Mouse (Mus musculus) kidney, adult 11 months (tissue): ENCODE data around the gene Slc16a10.
"Not testable (repeated sequence)": the region's sequence is repeated elsewhere in the genome, so short reads cannot be mapped to it uniquely, and the experiment has no call there.

Source experiments
- DNase-seq: peaks from one replicate; pipeline ENCODE4 v3.0.0; 2022

Slc16a10 gene

DNA sequence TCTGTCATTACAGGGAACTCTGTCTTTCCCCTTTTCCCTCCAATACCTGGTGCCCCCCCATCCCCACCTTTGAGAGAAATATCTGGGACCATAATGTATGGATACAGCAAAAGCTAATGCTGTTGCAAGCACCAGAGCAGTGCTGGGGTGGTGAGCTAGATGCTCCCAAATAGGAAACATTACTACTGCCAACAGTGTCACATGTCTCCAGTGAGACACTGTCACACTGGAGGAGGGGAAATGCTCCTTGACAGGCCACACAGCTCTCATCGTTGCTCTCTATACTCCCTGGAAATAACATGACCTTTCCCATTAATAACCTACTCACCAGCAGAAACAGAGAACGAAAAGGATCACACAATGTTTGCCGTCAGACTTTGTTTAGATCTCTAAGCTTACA lies 122.6 kb downstream of the Slc16a10 start:
- no peak for DNase-seq

GRCm38 (mm10) chr10:40018261-40018860 lies 123.7 kb downstream of the Slc16a10 start:
- DNase-seq = peak; percentile 47

- no peak for DNase-seq
Observed at GRCm38 (mm10) chr10:40009591-40009990, 132.5 kb downstream of the Slc16a10 start.

GRCm38 (mm10) chr10:40008847-40009246 lies 133.2 kb downstream of the Slc16a10 start:
- DNase-seq = not testable (repeated sequence)

GRCm38 (mm10) chr10:40007953-40008352 lies 134.1 kb downstream of the Slc16a10 start:
- DNase-seq = peak; percentile 44

- no peak for DNase-seq
Observed at GRCm38 (mm10) chr10:40006963-40007362, 135.1 kb downstream of the Slc16a10 start.

DNA sequence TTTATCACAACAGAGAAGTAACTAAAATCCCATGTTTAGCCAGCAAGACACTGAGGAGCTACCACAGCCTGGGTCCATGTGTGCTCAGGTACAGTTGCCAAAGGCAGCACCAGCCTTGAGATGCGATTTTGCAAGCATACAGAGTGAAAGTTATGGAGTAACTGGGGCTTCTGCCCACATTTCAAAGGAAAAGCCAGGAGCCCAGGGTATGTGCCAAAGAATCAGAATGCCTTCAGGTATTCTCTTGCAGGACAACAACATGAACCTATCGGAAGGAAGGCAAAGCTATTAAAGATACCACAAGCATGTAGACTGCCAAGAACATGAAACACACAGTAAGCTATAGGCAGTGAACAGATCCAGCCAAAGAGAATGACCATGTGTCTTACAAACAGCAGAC lies 141.3 kb downstream of the Slc16a10 start:
- DNase-seq = no peak

- DNase-seq = peak; percentile 88
Observed at GRCm38 (mm10) chr10:39991155-39991554, 150.9 kb downstream of the Slc16a10 start.

GRCm38 (mm10) chr10:39986466-39986865 lies 155.6 kb downstream of the Slc16a10 start, which contains the start of gene Mfsd4b5:
TSS of gene Mfsd4b5 (minus strand) at chr10:39986646.
- peak; percentile 89 for DNase-seq
